Mouse (Mus musculus) C2C12 (cell line): ENCODE measurements around the gene 1810024B03Rik. TPM values are rescaled to one million over a fixed set of nuclear protein-coding genes. Genes with fewer than 3 reads are reported as not detected.

Experiments used
- H3K27me3 ChIP-seq: one replicate; pipeline ENCODE4 v1.6.1; 2011; ENCODE audit not compliant: control insufficient read depth, insufficient read depth, insufficient read length
- H3K36me3 ChIP-seq: one replicate; pipeline ENCODE4 v1.6.1; 2011; ENCODE audit not compliant: control insufficient read depth, insufficient read depth
- H3K4me3 ChIP-seq: one replicate; pipeline ENCODE4 v1.5.1; 2011; ENCODE audit warnings: mild to moderate bottlenecking, control low read depth; ENCODE audit not compliant: poor library complexity, insufficient read depth, severe bottlenecking
- H3K79me2 ChIP-seq: one replicate; pipeline ENCODE4 v1.6.1; 2011; ENCODE audit not compliant: control insufficient read depth, insufficient read depth
- H3K79me3 ChIP-seq: one replicate; pipeline ENCODE4 v1.6.1; 2011; ENCODE audit warnings: low read depth, control low read depth
- H3ac ChIP-seq: one replicate; pipeline ENCODE3; 2011; ENCODE audit warnings: low read depth; ENCODE audit not compliant: control insufficient read depth, insufficient read length
- CEBPB ChIP-seq: IDR thresholded peaks from one replicate; pipeline ENCODE4 v1.6.1; 2011; ENCODE audit warnings: low read depth, mild to moderate bottlenecking, control low read depth, moderate library complexity
- CTCF ChIP-seq: IDR thresholded peaks from one replicate; pipeline ENCODE4 v1.5.1; 2011; ENCODE audit not compliant: control insufficient read depth, insufficient read depth, insufficient read length
- FOSL1 ChIP-seq: IDR thresholded peaks from one replicate; pipeline ENCODE4 v1.8.0; 2011; ENCODE audit warnings: mild to moderate bottlenecking, low read length; ENCODE audit not compliant: poor library complexity, insufficient read depth, severe bottlenecking
- MAX ChIP-seq: IDR thresholded peaks from one replicate; pipeline ENCODE4 v1.6.1; 2011; ENCODE audit warnings: mild to moderate bottlenecking, control low read depth
- MYOD1 ChIP-seq: IDR thresholded peaks from one replicate; pipeline ENCODE4 v1.6.1; 2011; ENCODE audit warnings: low read depth; ENCODE audit not compliant: control insufficient read depth, insufficient read length
- MYOG ChIP-seq: IDR thresholded peaks from one replicate; pipeline ENCODE4 v1.6.1; 2011; ENCODE audit not compliant: control insufficient read depth, insufficient read length; ENCODE audit errors: extremely low read depth
- USF1 ChIP-seq: IDR thresholded peaks from one replicate; pipeline ENCODE4 v1.6.1; 2011; ENCODE audit warnings: low read depth, mild to moderate bottlenecking, control low read depth, moderate library complexity
- long read RNA-seq, 2 experiments: library from polyadenylated mRNA; unstranded; transcript quantifications; one replicate each; pipeline ENCODE4 v2.0.0; 2019 to 2020
- polyA plus RNA-seq: library from polyadenylated mRNA; unstranded; fragments of >200 nt; fragmentation: generic; extraction: Trizol; gene quantifications from one replicate; pipeline ENCODE4 v1.2.1, GENCODE M21; 2012; ENCODE audit warnings: missing spikeins

1810024B03Rik gene
- 1.5 TPM for polyA plus RNA-seq
- long read RNA-seq, experiment 1: 0 reads
- long read RNA-seq, experiment 2, partial matches to known transcripts: 0 of 1 reads
- long read RNA-seq, experiment 2, other reads (novel, unspliced or antisense): 0 of 1 reads

DNA sequence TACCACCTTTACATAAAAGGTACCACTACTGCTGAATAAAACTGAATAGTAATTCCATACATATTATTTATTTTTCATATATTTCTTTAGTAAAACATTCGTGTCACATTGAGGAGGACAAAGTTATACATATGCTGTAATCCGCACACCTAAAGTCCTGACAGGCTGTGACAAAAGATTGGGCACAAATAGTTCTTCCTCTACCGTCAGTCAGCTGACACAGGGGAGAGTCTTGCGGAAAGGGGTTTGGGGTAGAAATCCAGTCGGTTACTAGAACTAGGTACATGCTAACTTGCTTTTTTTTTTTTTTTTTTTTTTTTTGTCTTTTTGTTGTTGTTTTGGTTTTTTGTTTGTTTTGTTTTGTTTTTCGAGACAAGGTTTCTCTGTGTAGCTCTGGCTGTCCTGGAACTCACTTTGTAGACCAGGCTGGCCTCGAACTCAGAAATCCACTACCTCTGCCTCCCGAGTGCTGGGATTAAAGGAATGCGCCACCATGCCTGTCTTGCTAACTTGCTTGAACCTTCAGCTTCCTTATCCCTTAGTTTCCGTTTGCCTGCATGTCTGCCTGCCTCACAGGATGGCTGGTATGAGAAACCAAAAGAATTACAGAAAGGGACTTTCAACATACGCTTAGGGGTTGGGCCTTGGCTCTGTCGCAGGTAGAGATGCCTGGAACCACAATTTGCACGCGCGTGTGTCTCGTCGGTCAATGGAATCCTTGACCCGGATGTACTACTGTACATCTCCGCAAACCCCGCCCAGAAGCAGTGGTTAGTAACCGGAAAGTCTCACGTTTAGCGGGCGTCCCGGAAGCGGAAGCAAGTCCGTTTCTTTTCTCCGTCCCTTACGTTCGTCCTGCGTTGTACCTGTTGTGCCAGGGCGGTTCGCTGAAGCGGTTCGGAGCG is at the start of gene 1810024B03Rik, which contains the start of gene Snrnp200:
TSS of gene 1810024B03Rik (minus strand) at position 734 of the 905 bp plus-strand sequence.
TSS of gene Snrnp200 (plus strand) at position 840 of the 905 bp plus-strand sequence.
- peaks cover 18% of the 10 kb centered on the region for H3K79me2 ChIP-seq
- no peaks in the 10 kb centered on the region for H3K27me3 ChIP-seq
- peak within 1 kb of the TSS; percentile 82 for H3ac ChIP-seq
- H3K79me3 ChIP-seq: peaks cover 13% of the 10 kb centered on the region
- H3K4me3 ChIP-seq: peak within 1 kb of the TSS; percentile 92
- TF ChIP-seq FOSL1: no peak
- no peak for TF ChIP-seq USF1
- peak; percentile 88 for TF ChIP-seq MAX
- TF ChIP-seq MYOD1: no peak
- TF ChIP-seq CEBPB: no peak
- peaks cover 26% of the 10 kb centered on the region for H3K36me3 ChIP-seq

DNA sequence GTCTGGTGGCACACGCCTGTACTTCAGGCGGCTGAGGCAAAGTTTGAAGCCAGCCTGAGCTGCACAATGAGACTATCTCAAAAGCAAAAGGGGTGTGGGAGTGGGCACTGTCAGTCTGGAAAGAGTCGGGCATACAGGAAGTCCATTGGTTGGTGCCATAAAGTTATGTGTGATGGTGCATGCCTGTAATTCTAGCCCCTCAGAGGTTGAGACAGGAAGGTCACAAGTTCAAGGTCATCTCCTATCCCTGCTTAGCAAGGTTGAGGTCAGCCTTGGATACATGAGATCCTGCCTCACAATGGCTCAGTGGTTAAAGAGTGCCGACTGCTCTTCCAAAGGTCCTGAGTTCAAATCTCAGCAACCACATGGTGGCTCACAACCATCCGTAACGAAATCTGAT is 47.2 kb upstream of the 1810024B03Rik start:
- Histone ChIP-seq H3K27me3 (no peaks in the 10 kb centered on the region), H3ac (no peak overlapping the region), H3K79me3 (no peaks in the 10 kb centered on the region), H3K36me3 (peaks cover 20% of the 10 kb centered on the region), H3K79me2 (peaks cover 30% of the 10 kb centered on the region), H3K4me3 (no peak overlapping the region)
- TF ChIP-seq MYOD1: no peak
- no peak for TF ChIP-seq MAX
- no peak for TF ChIP-seq CTCF
- no peak for TF ChIP-seq CEBPB
- TF ChIP-seq MYOG: no peak
- no peak for TF ChIP-seq USF1
- TF ChIP-seq FOSL1: no peak

DNA sequence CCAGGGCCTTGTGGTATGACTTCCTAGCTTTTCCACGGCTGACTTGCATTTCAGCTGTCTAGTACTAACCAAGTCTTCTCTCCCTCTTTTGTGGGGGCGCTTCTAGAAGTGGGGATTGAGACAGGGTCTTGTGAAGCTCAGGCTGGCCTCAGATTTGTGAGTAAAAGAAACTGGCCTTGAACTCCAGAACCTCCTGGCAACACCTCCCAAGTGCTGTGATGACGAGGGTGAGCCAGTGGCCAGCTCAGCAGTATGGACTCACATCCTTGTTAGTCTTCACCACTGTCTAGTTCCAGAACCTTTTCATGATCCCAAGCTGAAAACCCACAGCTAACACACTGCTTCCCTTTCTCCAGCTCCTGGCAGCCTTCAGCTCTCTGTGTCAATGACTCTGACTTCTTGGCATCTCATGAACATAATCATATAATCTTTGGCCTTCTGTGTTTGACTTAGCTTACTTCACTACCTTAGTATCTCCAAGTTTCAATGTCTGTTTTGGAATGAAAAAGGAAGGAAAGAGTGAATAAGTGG is 46.6 kb upstream of the 1810024B03Rik start:
- peaks cover 36% of the 10 kb centered on the region for H3K79me2 ChIP-seq
- peaks cover 20% of the 10 kb centered on the region for H3K36me3 ChIP-seq
- TF ChIP-seq USF1: no peak
- no peak for TF ChIP-seq MYOG
- no peak for TF ChIP-seq CTCF
- TF ChIP-seq MAX: no peak
- TF ChIP-seq FOSL1: no peak
- TF ChIP-seq MYOD1: no peak
- no peak for TF ChIP-seq CEBPB
- no peak overlapping the region for H3ac ChIP-seq
- H3K79me3 ChIP-seq: peaks cover under 1% of the 10 kb centered on the region
- H3K27me3 ChIP-seq: no peaks in the 10 kb centered on the region
- no peak overlapping the region for H3K4me3 ChIP-seq

DNA sequence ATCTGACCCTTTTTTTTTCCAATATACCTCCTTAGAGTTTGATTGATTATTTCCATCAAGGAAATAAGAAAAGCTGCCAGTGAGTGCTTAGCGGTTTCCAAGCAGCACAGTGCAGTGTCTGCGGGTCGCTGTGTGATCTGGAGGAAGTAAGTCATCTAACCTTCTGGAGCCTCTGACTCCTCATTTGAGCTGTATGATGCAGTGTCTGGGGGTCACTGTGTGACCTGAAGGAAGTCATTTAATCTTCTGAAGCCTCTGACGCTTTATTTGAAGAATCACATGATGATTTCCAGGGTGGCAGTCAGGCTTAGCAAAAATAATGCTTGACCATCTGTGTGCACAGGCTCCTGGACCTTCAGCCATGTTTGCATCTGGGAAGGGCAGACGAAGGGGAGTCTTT is 44.7 kb upstream of the 1810024B03Rik start:
- H3ac ChIP-seq: no peak overlapping the region
- H3K36me3 ChIP-seq: peaks cover 6% of the 10 kb centered on the region
- H3K4me3 ChIP-seq: no peak overlapping the region
- H3K79me2 ChIP-seq: peaks cover 54% of the 10 kb centered on the region
- H3K79me3 ChIP-seq: peaks cover 9% of the 10 kb centered on the region
- TF ChIP-seq USF1 (no peak), CTCF (no peak), MYOD1 (no peak), CEBPB (no peak), MYOG (no peak), FOSL1 (no peak), MAX (no peak)
- no peaks in the 10 kb centered on the region for H3K27me3 ChIP-seq

DNA sequence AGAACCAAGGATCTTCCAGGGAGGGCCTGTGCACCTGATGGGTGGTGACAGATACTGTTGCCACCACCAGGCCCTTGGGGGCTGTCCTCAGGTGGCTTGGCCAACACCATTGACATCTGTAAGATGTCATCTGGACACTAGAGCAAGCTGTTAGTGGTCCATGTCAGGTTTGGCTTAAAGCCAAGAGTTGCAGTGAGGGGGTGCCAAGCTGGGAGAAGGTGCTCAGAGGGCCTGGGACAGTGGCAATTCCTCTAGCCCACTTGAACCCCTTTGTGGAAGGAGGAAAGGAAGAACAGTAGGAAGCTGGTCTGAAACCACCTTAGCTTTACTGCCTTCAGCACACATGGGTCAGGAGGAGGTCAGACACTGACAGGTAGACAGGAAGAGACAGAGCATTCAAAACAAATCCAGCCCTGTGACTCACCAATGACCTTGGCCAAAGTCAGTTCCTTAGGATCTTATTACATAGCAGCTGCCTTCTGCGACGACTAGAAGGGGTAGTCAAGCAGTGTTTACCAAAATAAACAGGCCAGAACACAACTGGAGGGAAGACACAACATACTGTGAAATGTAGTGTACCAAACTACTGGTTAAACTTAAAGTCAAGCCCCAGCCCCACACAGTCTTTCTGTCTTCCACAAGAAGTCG is 43.9 kb upstream of the 1810024B03Rik start:
- no peaks in the 10 kb centered on the region for H3K36me3 ChIP-seq
- H3K27me3 ChIP-seq: no peaks in the 10 kb centered on the region
- H3K79me2 ChIP-seq: peaks cover 58% of the 10 kb centered on the region
- TF ChIP-seq CTCF (no peak), MYOD1 (peak; percentile 36)
- no peak overlapping the region for H3K4me3 ChIP-seq
- no peak overlapping the region for H3ac ChIP-seq
- H3K79me3 ChIP-seq: peaks cover 12% of the 10 kb centered on the region
